Mouse (Mus musculus) forebrain, embryonic 10.5 days (tissue): ENCODE results near the gene Nkiras1. TPM values are rescaled to one million over a fixed set of nuclear protein-coding genes. Genes with fewer than 3 reads are reported as not detected.
"Not testable (repeated sequence)": the region's sequence is repeated elsewhere in the genome, so short reads cannot be mapped to it uniquely, and the experiment has no call there.

Experiments used
- DNase-seq: peaks from one replicate; pipeline ENCODE4 v3.0.0-alpha.2; 2017; ENCODE audit warnings: low spot score; ENCODE audit errors: extremely low spot score
- H3K27ac ChIP-seq: fragments of 300-500 bp; sonication (generic); 2 replicates; pipeline ENCODE4 v1.5.1; 2016; ENCODE audit warnings: mild to moderate bottlenecking
- H3K27me3 ChIP-seq: fragments of 300-500 bp; sonication (generic); 2 replicates; pipeline ENCODE4 v1.6.1; 2016; ENCODE audit warnings: mild to moderate bottlenecking; ENCODE audit not compliant: poor library complexity, severe bottlenecking
- H3K36me3 ChIP-seq: fragments of 300-500 bp; sonication (generic); replicated peaks from 2 replicates; pipeline ENCODE4 v1.6.1; 2016; ENCODE audit warnings: mild to moderate bottlenecking, moderate library complexity
- H3K4me1 ChIP-seq: fragments of 300-500 bp; sonication (generic); 2 replicates; pipeline ENCODE4 v1.6.1; 2016
- H3K4me3 ChIP-seq: fragments of 300-500 bp; sonication (generic); 2 replicates; pipeline ENCODE4 v1.5.1; 2016; ENCODE audit warnings: mild to moderate bottlenecking, moderate library complexity
- H3K9me3 ChIP-seq: fragments of 300-500 bp; sonication (generic); 2 replicates; pipeline ENCODE4 v1.6.1; 2016; ENCODE audit warnings: mild to moderate bottlenecking, moderate library complexity
- WGBS: fragments of 180-500 bp; shearing (Covaris S2); methylation state at CpG from one replicate; pipeline ENCODE4 v1.1.7; 2016; 5-methylcytosine and 5-hydroxymethylcytosine counted together
- polyA plus RNA-seq: library from polyadenylated mRNA; unstranded; fragments of >200 nt; fragmentation: Nextera tagmentation; extraction: Ambion mirVana; gene quantifications from 2 replicates; pipeline ENCODE4 v1.2.1, GENCODE M21; 2016

Gene Nkiras1
- polyA plus RNA-seq, 1 experiment from 2014 or later = 12.2 TPM

GRCm38 (mm10) chr14:18238750-18239731 is 31.9 kb upstream of the Nkiras1 start, which contains the start of gene Nr1d2:
Gene Nr1d2, minus strand, starts transcription at chr14:18239127.
- no peaks in the 10 kb centered on the region for H3K27me3 ChIP-seq
- WGBS = under 1% methylated on average over 62 of the region's 66 CpGs
- H3K27ac ChIP-seq = peak within 1 kb of the TSS; percentile 88
- peak within 1 kb of the TSS; percentile 76 for H3K4me3 ChIP-seq
- H3K9me3 ChIP-seq = peaks cover 8% of the 10 kb centered on the region; the same call in 1 of the 2 replicates
- no peaks in the 10 kb centered on the region for H3K36me3 ChIP-seq
- DNase-seq = peak; percentile 98
- H3K4me1 ChIP-seq = peaks cover 23% of the 10 kb centered on the region

DNA sequence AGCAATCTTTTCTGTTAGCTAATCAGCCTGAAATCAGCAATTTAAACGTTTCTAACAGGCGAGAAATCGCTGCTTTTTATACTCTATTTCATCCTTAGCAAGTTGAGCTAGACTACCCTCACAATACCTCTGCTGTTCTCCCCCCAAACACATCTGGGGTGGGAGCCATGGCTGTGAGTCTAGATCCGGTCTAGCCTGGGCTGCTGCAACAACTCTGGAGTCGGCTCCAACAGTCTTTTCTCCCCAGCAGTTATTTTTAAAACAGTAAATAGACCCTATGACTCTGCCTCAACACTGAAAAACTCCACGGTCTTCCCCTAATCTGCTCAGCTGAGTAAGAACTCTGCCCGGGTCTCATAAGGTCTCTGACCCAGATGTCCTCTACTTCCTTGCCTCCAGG is 30.8 kb upstream of the Nkiras1 start:
- no peak for DNase-seq
- 71% methylated on average over 7 of the region's 7 CpGs for WGBS
- peaks cover 8% of the 10 kb centered on the region; the same call in 1 of the 2 replicates for H3K9me3 ChIP-seq
- peaks cover 18% of the 10 kb centered on the region for H3K4me1 ChIP-seq
- H3K27me3 ChIP-seq = no peaks in the 10 kb centered on the region
- H3K36me3 ChIP-seq = no peaks in the 10 kb centered on the region
- H3K27ac ChIP-seq = no peak overlapping the region
- no peak overlapping the region for H3K4me3 ChIP-seq

- H3K9me3 ChIP-seq = peaks cover 8% of the 10 kb centered on the region; the same call in 1 of the 2 replicates
- WGBS = 91% methylated on average over 4 of the region's 4 CpGs
- no peak overlapping the region for H3K27ac ChIP-seq
- peaks cover 18% of the 10 kb centered on the region for H3K4me1 ChIP-seq
- no peak overlapping the region for H3K4me3 ChIP-seq
- no peaks in the 10 kb centered on the region for H3K36me3 ChIP-seq
- no peaks in the 10 kb centered on the region for H3K27me3 ChIP-seq
- DNase-seq = no peak
Measured at GRCm38 (mm10) chr14:18241786-18242185, 29.1 kb upstream of the Nkiras1 start.

GRCm38 (mm10) chr14:18242638-18243130 is 28.3 kb upstream of the Nkiras1 start:
- no peaks in the 10 kb centered on the region for H3K27me3 ChIP-seq
- no peaks in the 10 kb centered on the region for H3K36me3 ChIP-seq
- no peak overlapping the region for H3K4me3 ChIP-seq
- H3K4me1 ChIP-seq = peaks cover 9% of the 10 kb centered on the region
- H3K27ac ChIP-seq = no peak overlapping the region
- 91% methylated on average over 21 of the region's 21 CpGs for WGBS
- peaks cover 8% of the 10 kb centered on the region; the same call in 1 of the 2 replicates for H3K9me3 ChIP-seq
- no peak for DNase-seq

- peaks cover 10% of the 10 kb centered on the region; the same call in 1 of the 2 replicates for H3K9me3 ChIP-seq
- no peak overlapping the region for H3K27ac ChIP-seq
- peaks cover 38% of the 10 kb centered on the region for H3K36me3 ChIP-seq
- no peaks in the 10 kb centered on the region for H3K27me3 ChIP-seq
- 92% methylated on average over 3 of the region's 3 CpGs for WGBS
- DNase-seq = no peak
- no peak overlapping the region for H3K4me3 ChIP-seq
- H3K4me1 ChIP-seq = no peaks in the 10 kb centered on the region
Measured at GRCm38 (mm10) chr14:18261203-18261602, 9.7 kb upstream of the Nkiras1 start.

DNA sequence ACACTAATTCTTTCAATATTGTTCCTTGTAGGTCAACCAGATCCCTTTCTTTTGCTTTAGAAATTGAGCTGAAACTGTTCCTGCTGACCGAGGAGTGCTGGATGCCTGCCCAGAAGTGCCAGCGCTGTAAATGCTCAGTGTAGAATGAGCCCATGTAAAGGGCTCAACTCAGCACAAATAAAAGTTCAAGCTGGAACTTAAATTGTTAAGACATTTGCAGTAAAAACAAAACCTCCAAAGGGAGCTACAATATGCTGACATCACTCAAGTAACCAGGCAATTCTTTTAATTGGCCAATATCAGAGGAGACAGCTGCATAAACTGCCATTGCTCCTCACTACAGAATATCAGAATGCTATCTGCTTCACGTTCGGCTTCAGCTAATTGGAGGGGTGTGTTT is 7.5 kb upstream of the Nkiras1 start:
- H3K4me1 ChIP-seq = peaks cover under 1% of the 10 kb centered on the region; the same call in 1 of the 2 replicates
- H3K27ac ChIP-seq = no peak overlapping the region
- peaks cover 60% of the 10 kb centered on the region for H3K36me3 ChIP-seq
- no peak for DNase-seq
- 81% methylated on average over 4 of the region's 4 CpGs for WGBS
- peaks cover 10% of the 10 kb centered on the region; the same call in 1 of the 2 replicates for H3K9me3 ChIP-seq
- H3K4me3 ChIP-seq = no peak overlapping the region
- no peaks in the 10 kb centered on the region for H3K27me3 ChIP-seq

- not testable (repeated sequence) for H3K27me3 ChIP-seq, DNase-seq, H3K9me3 ChIP-seq
- H3K4me3 ChIP-seq = peak overlapping the region; percentile 88
- WGBS = 1% methylated on average over 24 of the region's 24 CpGs
- H3K27ac ChIP-seq = peak overlapping the region; percentile 98
- H3K4me1 ChIP-seq = peaks cover 18% of the 10 kb centered on the region
- H3K36me3 ChIP-seq = peaks cover 44% of the 10 kb centered on the region
Measured at GRCm38 (mm10) chr14:18269947-18270528, 898 bp upstream of the Nkiras1 start.

DNA sequence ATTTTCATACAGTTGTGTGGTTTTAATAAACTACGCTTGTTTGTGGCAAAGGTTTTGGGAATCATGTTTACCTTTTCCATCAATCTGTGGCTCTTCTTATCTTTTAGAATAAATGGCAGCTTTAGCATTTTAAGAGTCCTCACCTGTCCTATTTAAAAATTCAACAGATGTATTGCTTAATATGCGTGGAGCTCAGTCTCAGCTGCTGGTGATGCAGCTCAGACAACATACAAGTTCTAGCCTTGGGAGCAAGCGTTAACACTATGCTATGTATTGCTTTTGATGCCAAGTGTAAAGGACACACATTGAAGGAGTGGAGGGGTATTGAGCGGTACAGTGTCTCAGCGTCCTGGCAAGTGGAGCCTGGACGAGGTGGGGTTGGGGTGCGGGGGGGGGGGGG is 730 bp downstream of the Nkiras1 start:
- H3K36me3 ChIP-seq = peaks cover 40% of the 10 kb centered on the region
- H3K27me3 ChIP-seq = no peaks in the 10 kb centered on the region
- WGBS = 21% methylated on average over 7 of the region's 7 CpGs
- H3K4me3 ChIP-seq = peak overlapping the region; percentile 88
- no peaks in the 10 kb centered on the region for H3K9me3 ChIP-seq
- peaks cover 18% of the 10 kb centered on the region for H3K4me1 ChIP-seq
- DNase-seq = no peak
- no peak overlapping the region for H3K27ac ChIP-seq

DNA sequence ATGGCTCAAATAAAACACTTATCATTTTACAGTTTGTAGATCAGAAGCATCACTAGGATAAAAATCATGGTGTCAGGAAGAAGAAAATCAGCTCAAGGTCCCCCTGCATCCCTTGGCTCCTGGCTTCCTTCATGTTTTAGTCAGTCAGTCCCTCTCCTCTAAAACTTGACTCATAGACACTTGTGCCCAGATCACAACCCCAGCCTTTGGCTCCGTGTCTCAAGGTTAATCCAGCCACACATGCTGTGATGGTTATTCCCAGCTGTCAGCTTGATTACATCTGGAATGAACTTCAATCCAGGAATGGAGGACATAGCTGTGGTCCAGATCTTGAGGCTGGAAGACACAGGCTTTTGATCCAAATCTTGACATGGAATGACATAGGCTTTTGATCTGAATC is 3.6 kb downstream of the Nkiras1 start:
- Histone ChIP-seq H3K36me3 (peaks cover 41% of the 10 kb centered on the region), H3K4me1 (peaks cover 10% of the 10 kb centered on the region)
- WGBS = 95% methylated on average over 1 of the region's 1 CpGs

GRCm38 (mm10) chr14:18280375-18280774 is 9.4 kb downstream of the Nkiras1 start:
- Histone ChIP-seq H3K4me3 (no peak overlapping the region), H3K27me3 (no peaks in the 10 kb centered on the region), H3K36me3 (peaks cover 82% of the 10 kb centered on the region), H3K27ac (no peak overlapping the region), H3K4me1 (no peaks in the 10 kb centered on the region), H3K9me3 (peaks cover 2% of the 10 kb centered on the region; the same call in 1 of the 2 replicates)
- WGBS = 96% methylated on average over 5 of the region's 5 CpGs
- DNase-seq = no peak

More for the DNA sequence above, 3.6 kb downstream of the Nkiras1 start:
- H3K27me3 ChIP-seq = no peaks in the 10 kb centered on the region
- no peak overlapping the region for H3K4me3 ChIP-seq
- H3K27ac ChIP-seq = no peak overlapping the region
- DNase-seq = no peak
- H3K9me3 ChIP-seq = peaks cover 2% of the 10 kb centered on the region; the same call in 1 of the 2 replicates

DNA sequence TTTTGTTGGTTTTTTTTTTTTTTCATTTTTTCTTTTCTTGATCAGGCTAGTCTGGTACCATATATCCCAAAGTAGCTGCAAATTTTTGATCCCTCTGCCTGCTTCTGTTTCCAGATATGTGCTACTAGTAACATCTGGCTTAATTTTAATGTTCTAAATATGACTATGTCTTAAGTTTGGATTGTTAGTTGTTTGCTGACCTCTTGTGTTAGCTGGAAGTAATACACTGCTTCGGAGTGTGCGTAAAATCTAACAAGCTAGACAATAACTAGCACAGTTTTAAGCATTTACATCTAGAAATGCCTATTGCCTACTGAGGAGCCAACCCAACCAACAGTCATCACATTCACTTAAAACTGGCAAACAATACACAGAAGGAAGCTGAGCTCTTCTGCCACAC is 13.6 kb downstream of the Nkiras1 start:
- no peaks in the 10 kb centered on the region for H3K27me3 ChIP-seq
- H3K27ac ChIP-seq = no peak overlapping the region
- no peak for DNase-seq
- H3K36me3 ChIP-seq = peaks cover 47% of the 10 kb centered on the region
- no peaks in the 10 kb centered on the region for H3K4me1 ChIP-seq
- 86% methylated on average over 2 of the region's 2 CpGs for whole genome bisulfite sequencing
- H3K4me3 ChIP-seq = no peak overlapping the region
- H3K9me3 ChIP-seq = no peaks in the 10 kb centered on the region

DNA sequence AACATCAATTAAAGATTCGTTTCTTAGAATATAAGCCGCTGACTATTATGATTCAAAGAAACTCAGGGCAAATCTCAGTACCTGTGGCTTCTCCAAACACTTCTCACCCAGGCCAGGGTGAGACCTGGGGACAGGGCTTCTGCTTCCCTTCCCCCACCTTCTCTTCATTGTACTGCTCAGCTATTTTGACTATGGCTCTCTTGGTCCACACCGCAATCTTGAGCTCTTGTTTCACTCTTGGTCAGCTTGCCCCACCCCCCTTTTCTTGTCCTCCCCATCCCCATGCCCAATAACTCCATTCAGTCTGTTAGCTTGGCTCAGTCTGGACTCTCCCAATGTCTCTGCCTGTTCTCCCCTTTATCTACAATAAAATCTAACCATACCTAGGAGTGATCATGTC is 14.5 kb downstream of the Nkiras1 start:
- Histone ChIP-seq H3K27ac (no peak overlapping the region), H3K4me3 (no peak overlapping the region), H3K36me3 (peaks cover 38% of the 10 kb centered on the region), H3K27me3 (no peaks in the 10 kb centered on the region), H3K9me3 (no peaks in the 10 kb centered on the region), H3K4me1 (no peaks in the 10 kb centered on the region)
- DNase-seq = no peak
- 91% methylated on average over 3 of the region's 3 CpGs for WGBS
